Mouse (Mus musculus): ENCODE results near the gene Efs. TPM values are rescaled to one million over a fixed set of nuclear protein-coding genes. Genes with fewer than 3 reads are reported as not detected.
A peak's percentile ranks its signal among the peaks of the same experiment; 100 is the strongest.

Efs gene
- polyA plus RNA-seq, 1 experiment from 2014 or later, result 42.4 TPM

- peaks cover 6% of the 10 kb centered on the region; the same call in 1 of the 2 replicates for H3K4me1 ChIP-seq
- no peak for DNase-seq (ENCODE audit: low spot score)
- no peaks in the 10 kb centered on the region for H3K27me3 ChIP-seq (replicated peaks; ENCODE audit: low read depth, poor library complexity, severe bottlenecking)
- WGBS, result 88% methylated on average over 7 of the region's 7 CpGs
- no peak overlapping the region for H3K27ac ChIP-seq (replicated peaks)
- no peak overlapping the region for H3K4me3 ChIP-seq
- no peaks in the 10 kb centered on the region for H3K36me3 ChIP-seq (replicated peaks)
- no peaks in the 10 kb centered on the region for H3K9me3 ChIP-seq
Measured at GRCm38 (mm10) chr14:54943971-54944370, 18.0 kb upstream of the Efs start.

- WGBS, result 86% methylated on average over 8 of the region's 8 CpGs
- no peak for DNase-seq (ENCODE audit: low spot score)
- H3K36me3 ChIP-seq (replicated peaks), result no peaks in the 10 kb centered on the region
- no peak overlapping the region for H3K27ac ChIP-seq (replicated peaks)
- H3K27me3 ChIP-seq (replicated peaks; ENCODE audit: low read depth, poor library complexity, severe bottlenecking), result no peaks in the 10 kb centered on the region
- H3K9me3 ChIP-seq, result no peaks in the 10 kb centered on the region
- H3K4me3 ChIP-seq, result no peak overlapping the region
- H3K4me1 ChIP-seq, result peaks cover 6% of the 10 kb centered on the region; the same call in 1 of the 2 replicates
Measured at GRCm38 (mm10) chr14:54942479-54942878, 16.6 kb upstream of the Efs start.

GRCm38 (mm10) chr14:54941024-54941978, 15.4 kb upstream of the Efs start:
- no peak for DNase-seq (ENCODE audit: low spot score)
- Histone ChIP-seq H3K4me3 (no peak overlapping the region), H3K36me3 (replicated peaks) (no peaks in the 10 kb centered on the region), H3K27me3 (replicated peaks; ENCODE audit: low read depth, poor library complexity, severe bottlenecking) (no peaks in the 10 kb centered on the region), H3K27ac (replicated peaks) (no peak overlapping the region), H3K4me1 (peaks cover 12% of the 10 kb centered on the region), H3K9me3 (no peaks in the 10 kb centered on the region)
- 70% methylated on average over 13 of the region's 13 CpGs for WGBS

GRCm38 (mm10) chr14:54940176-54940530, 14.2 kb upstream of the Efs start:
- no peak overlapping the region for H3K4me3 ChIP-seq
- no peaks in the 10 kb centered on the region for H3K27me3 ChIP-seq (replicated peaks; ENCODE audit: low read depth, poor library complexity, severe bottlenecking)
- H3K4me1 ChIP-seq, result peaks cover 20% of the 10 kb centered on the region
- H3K36me3 ChIP-seq (replicated peaks), result no peaks in the 10 kb centered on the region
- H3K27ac ChIP-seq (replicated peaks), result no peak overlapping the region
- H3K9me3 ChIP-seq, result no peaks in the 10 kb centered on the region
- WGBS, result 75% methylated on average over 3 of the region's 3 CpGs
- DNase-seq (ENCODE audit: low spot score), result no peak

GRCm38 (mm10) chr14:54939434-54940175, 13.7 kb upstream of the Efs start:
- no peak overlapping the region; the same call in 1 of the 2 replicates for H3K4me3 ChIP-seq
- H3K4me1 ChIP-seq, result peaks cover 22% of the 10 kb centered on the region
- DNase-seq (ENCODE audit: low spot score), result peak; percentile 79
- H3K9me3 ChIP-seq, result no peaks in the 10 kb centered on the region
- H3K27ac ChIP-seq (replicated peaks), result no peak overlapping the region
- no peaks in the 10 kb centered on the region for H3K36me3 ChIP-seq (replicated peaks)
- 51% methylated on average over 12 of the region's 12 CpGs for WGBS
- no peaks in the 10 kb centered on the region for H3K27me3 ChIP-seq (replicated peaks; ENCODE audit: low read depth, poor library complexity, severe bottlenecking)

GRCm38 (mm10) chr14:54938431-54939219, 12.7 kb upstream of the Efs start:
- Histone ChIP-seq H3K4me3 (no peak overlapping the region), H3K9me3 (no peaks in the 10 kb centered on the region), H3K27ac (replicated peaks) (no peak overlapping the region), H3K27me3 (replicated peaks; ENCODE audit: low read depth, poor library complexity, severe bottlenecking) (no peaks in the 10 kb centered on the region), H3K36me3 (replicated peaks) (no peaks in the 10 kb centered on the region), H3K4me1 (peaks cover 22% of the 10 kb centered on the region)
- DNase-seq (ENCODE audit: low spot score), result no peak
- WGBS, result 76% methylated on average over 15 of the region's 15 CpGs

- Histone ChIP-seq H3K9me3 (no peaks in the 10 kb centered on the region), H3K27me3 (replicated peaks; ENCODE audit: low read depth, poor library complexity, severe bottlenecking) (no peaks in the 10 kb centered on the region), H3K36me3 (replicated peaks) (no peaks in the 10 kb centered on the region), H3K4me1 (peaks cover 32% of the 10 kb centered on the region), H3K4me3 (no peak overlapping the region), H3K27ac (replicated peaks) (no peak overlapping the region)
- DNase-seq (ENCODE audit: low spot score), result no peak
- 90% methylated on average over 16 of the region's 16 CpGs for WGBS
Measured at GRCm38 (mm10) chr14:54937361-54938182, 11.6 kb upstream of the Efs start.

- whole genome bisulfite sequencing, result 42% methylated on average over 6 of the region's 6 CpGs
- no peak for DNase-seq (ENCODE audit: low spot score)
- no peaks in the 10 kb centered on the region for H3K27me3 ChIP-seq (replicated peaks; ENCODE audit: low read depth, poor library complexity, severe bottlenecking)
- H3K9me3 ChIP-seq, result no peaks in the 10 kb centered on the region
- H3K27ac ChIP-seq (replicated peaks), result peak overlapping the region; percentile 84
- peak overlapping the region; percentile 26; the same call in 1 of the 2 replicates for H3K4me3 ChIP-seq
- peaks cover 34% of the 10 kb centered on the region for H3K4me1 ChIP-seq
- no peaks in the 10 kb centered on the region for H3K36me3 ChIP-seq (replicated peaks)
Measured at GRCm38 (mm10) chr14:54936831-54937160, 10.9 kb upstream of the Efs start.

- 21% methylated on average over 8 of the region's 8 CpGs for WGBS
- Histone ChIP-seq H3K4me1 (peaks cover 38% of the 10 kb centered on the region), H3K9me3 (no peaks in the 10 kb centered on the region), H3K36me3 (replicated peaks) (no peaks in the 10 kb centered on the region), H3K27ac (replicated peaks) (peak within 1 kb of the TSS; percentile 84), H3K4me3 (peak within 1 kb of the TSS; percentile 26; the same call in 1 of the 2 replicates), H3K27me3 (replicated peaks; ENCODE audit: low read depth, poor library complexity, severe bottlenecking) (no peaks in the 10 kb centered on the region)
- peak; percentile 38 for DNase-seq (ENCODE audit: low spot score)
Measured at GRCm38 (mm10) chr14:54935904-54936830, 10.2 kb upstream of the Efs start, which contains the start of gene Cmtm5. Gene Cmtm5, plus strand, starts transcription at chr14:54936261.

GRCm38 (mm10) chr14:54932645-54933150, 6.8 kb upstream of the Efs start, which contains the start of gene Il25:
Gene Il25, plus strand, starts transcription at chr14:54932695.
- Histone ChIP-seq H3K9me3 (no peaks in the 10 kb centered on the region), H3K27me3 (replicated peaks; ENCODE audit: low read depth, poor library complexity, severe bottlenecking) (peaks cover 11% of the 10 kb centered on the region), H3K27ac (replicated peaks) (peak within 1 kb of the TSS; percentile 49; the same call in 1 of the 2 replicates), H3K4me3 (no peak within 1 kb of the TSS), H3K36me3 (replicated peaks) (no peaks in the 10 kb centered on the region), H3K4me1 (peaks cover 51% of the 10 kb centered on the region)
- WGBS, result 35% methylated on average over 6 of the region's 6 CpGs
- peak; percentile 20 for DNase-seq (ENCODE audit: low spot score)

All from embryonic facial prominence, embryonic 10.5 days (tissue).